Comparison of ENCODE assay signal across 25 mouse cellular contexts in the genomic region with DNA sequence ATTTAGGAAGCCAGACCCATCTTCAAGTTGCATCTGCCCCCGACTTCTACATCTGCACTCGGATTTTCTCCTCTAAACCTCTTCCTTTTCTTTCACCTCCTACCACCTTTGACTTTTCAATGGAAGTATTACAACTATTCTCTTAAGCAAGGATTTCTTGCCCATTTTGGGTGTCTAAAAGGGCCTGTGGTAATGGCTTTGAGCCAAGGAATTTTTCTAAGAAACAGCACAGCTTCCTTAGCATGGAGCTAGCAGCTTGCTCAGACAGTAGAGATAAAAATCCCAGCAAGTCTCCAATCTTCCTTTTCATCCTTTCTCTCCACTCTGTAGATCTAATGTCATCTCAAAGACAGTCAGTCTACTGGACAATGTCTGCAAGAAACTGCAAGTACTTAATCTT.
DNase-seq lines count a peak whose midpoint lies in the region; ATAC-seq and TF ChIP-seq lines count a peak whose summit lies in the region.
"Had no signal": no experiment of that assay in that cellular context is flagged by ENCODE, and none has a peak within 500 bp of the region (broad histone marks: within the 10 kb centered on the region; RNA-seq: fewer than 3 reads in every experiment).

No protein-coding gene starts in this region.

- H3K4me2 ChIP-seq in embryonic facial prominence, embryonic 14.5 days (ENCODE audit: low read depth, low read length): no peak overlapping the region
- H3K4me2 ChIP-seq: embryonic facial prominence, embryonic 12.5 days; embryonic facial prominence, embryonic 15.5 days; forebrain, embryonic 13.5 days; forebrain, embryonic 15.5 days had no signal

- no peak overlapping the region for H3K9ac ChIP-seq in embryonic facial prominence, embryonic 14.5 days (ENCODE audit: low read depth, low read length)
- H3K9ac ChIP-seq: embryonic facial prominence, embryonic 12.5 days; embryonic facial prominence, embryonic 15.5 days; forebrain, embryonic 13.5 days; forebrain, embryonic 15.5 days; forebrain, postnatal 0 days had no signal

- H3K27me3 ChIP-seq in embryonic facial prominence, embryonic 14.5 days (replicated peaks; ENCODE audit: control insufficient read depth, insufficient read depth, low read length): no peaks in the 10 kb centered on the region
- no peaks in the 10 kb centered on the region for H3K27me3 ChIP-seq in embryonic facial prominence, embryonic 10.5 days (replicated peaks; ENCODE audit: low read depth, poor library complexity, severe bottlenecking)
- H3K27me3 ChIP-seq: CH12.LX; embryonic facial prominence, embryonic 12.5 days; embryonic facial prominence, embryonic 15.5 days; forebrain, embryonic 13.5 days; forebrain, embryonic 15.5 days had no signal

- TF ChIP-seq POLR2A in embryonic fibroblast, embryonic 13.5 days (IDR thresholded peaks at IDR 0.05; ENCODE audit: low read depth, low read length): no peak

- 71% methylated on average over 2 of the region's 2 CpGs for WGBS in embryonic facial prominence, embryonic 14.5 days
- WGBS in embryonic facial prominence, embryonic 10.5 days: 90% methylated on average over 2 of the region's 2 CpGs

- H3K4me3 ChIP-seq in embryonic facial prominence, embryonic 14.5 days (ENCODE audit: low read depth, low read length): no peak overlapping the region
- H3K4me3 ChIP-seq in embryonic facial prominence, embryonic 10.5 days: no peak overlapping the region
- H3K4me3 ChIP-seq in embryonic fibroblast, embryonic 13.5 days (ENCODE audit: insufficient read depth, low read length): no peak overlapping the region
- H3K4me3 ChIP-seq: embryonic facial prominence, embryonic 12.5 days; embryonic facial prominence, embryonic 15.5 days; forebrain, embryonic 13.5 days; forebrain, embryonic 15.5 days had no signal

- peak; percentile 5 for DNase-seq in embryonic facial prominence, embryonic 14.5 days (ENCODE audit: low spot score)
- no peak for DNase-seq in embryonic facial prominence, embryonic 10.5 days (ENCODE audit: low spot score)
- peak; percentile 32 for DNase-seq in 3134 (ENCODE audit: extremely low read depth, insufficient read length, low spot score)
- DNase-seq in NIH3T3 (ENCODE audit: low read depth): peak; percentile 66
- no peak for DNase-seq in spleen, postnatal 10 days (ENCODE audit: low spot score in 2 of 2)
- DNase-seq in right cerebral cortex, postnatal 4 days: no peak
- DNase-seq: adrenal gland, adult 8-10 months; adrenal gland, postnatal 14 days; adrenal gland, postnatal 36 days; B cell, adult 2 months; cerebellum, adult 11-12 months; cerebellum, adult 2 months; cerebellum, adult 9-10 months; cerebellum, postnatal 10 days; cerebellum, postnatal 36 days; embryo, embryonic 11 days; forebrain, postnatal 0 days had no signal

- TF ChIP-seq CTCF in embryonic fibroblast, embryonic 13.5 days (IDR thresholded peaks at IDR 0.05; ENCODE audit: borderline replicate concordance, insufficient read depth, low read length): no peak

- no peaks in the 10 kb centered on the region for H3K4me1 ChIP-seq in embryonic facial prominence, embryonic 14.5 days (ENCODE audit: control insufficient read depth, insufficient read depth, low read length)
- H3K4me1 ChIP-seq in embryonic facial prominence, embryonic 10.5 days: no peaks in the 10 kb centered on the region
- peaks cover 6% of the 10 kb centered on the region for H3K4me1 ChIP-seq in embryonic fibroblast, embryonic 13.5 days (ENCODE audit: control insufficient read depth, insufficient read depth, low read length)
- H3K4me1 ChIP-seq: embryonic facial prominence, embryonic 12.5 days; embryonic facial prominence, embryonic 15.5 days; forebrain, embryonic 13.5 days; forebrain, embryonic 15.5 days had no signal

- no peak for ATAC-seq in embryonic facial prominence, embryonic 14.5 days (ENCODE audit: low read depth)
- ATAC-seq: CD4-positive, CD25-positive, alpha-beta regulatory T cell, adult 4 months; forebrain, embryonic 13.5 days; forebrain, embryonic 15.5 days; forebrain, postnatal 0 days had no signal

- H3K36me3 ChIP-seq in embryonic facial prominence, embryonic 14.5 days (ENCODE audit: control insufficient read depth, insufficient read depth, low read length): no peaks in the 10 kb centered on the region
- no peaks in the 10 kb centered on the region for H3K36me3 ChIP-seq in embryonic facial prominence, embryonic 10.5 days (replicated peaks)
- H3K36me3 ChIP-seq: embryonic facial prominence, embryonic 12.5 days; embryonic facial prominence, embryonic 15.5 days; forebrain, embryonic 15.5 days; G1E had no signal

- H3K27ac ChIP-seq in embryonic facial prominence, embryonic 14.5 days (replicated peaks; ENCODE audit: low read depth, low read length): no peak overlapping the region
- H3K27ac ChIP-seq in embryonic facial prominence, embryonic 10.5 days (replicated peaks): no peak overlapping the region
- peak overlapping the region; percentile 85 for H3K27ac ChIP-seq in embryonic fibroblast, embryonic 13.5 days (ENCODE audit: insufficient read depth, low read length)
- H3K27ac ChIP-seq: embryonic facial prominence, embryonic 12.5 days; embryonic facial prominence, embryonic 15.5 days; forebrain, embryonic 13.5 days; forebrain, embryonic 15.5 days had no signal

- no peaks in the 10 kb centered on the region for H3K9me3 ChIP-seq in embryonic facial prominence, embryonic 14.5 days (ENCODE audit: control insufficient read depth, low read length)
- no peaks in the 10 kb centered on the region for H3K9me3 ChIP-seq in embryonic facial prominence, embryonic 10.5 days
- H3K9me3 ChIP-seq: embryonic facial prominence, embryonic 12.5 days; embryonic facial prominence, embryonic 15.5 days; forebrain, embryonic 13.5 days; forebrain, embryonic 15.5 days had no signal

Comparison
In these comparisons a context has a peak if more than half of its experiments do, and no peak if none do; other contexts are left out.
1. DNase-seq: peak in embryonic facial prominence, embryonic 14.5 days (single experiment), 3134 (single experiment) and NIH3T3 (single experiment); none in embryonic facial prominence, embryonic 10.5 days (single experiment), spleen, postnatal 10 days (0 of 2) and right cerebral cortex, postnatal 4 days (single experiment).